Mouse (Mus musculus): ENCODE results near the gene Slc6a4. TPM values are rescaled to one million over a fixed set of nuclear protein-coding genes. Genes with fewer than 3 reads are reported as not detected.

Gene Slc6a4
- 6.0 and 6.8 TPM in 2 replicates for polyA plus RNA-seq (2012; rRNA removed)

GRCm38 (mm10) chr11:76997916-76998704, at the start of gene Slc6a4:
Slc6a4 (plus strand) TSS chr11:76998603.

GRCm38 (mm10) chr11:77078273-77079134, 80.1 kb downstream of the Slc6a4 start, which contains the start of gene Nsrp1:
Nsrp1 (minus strand) TSS chr11:77078435.

Other genes starting within 250 kb of the Slc6a4 start
- gene Gosr1, start 235.0 kb upstream of the Slc6a4 start, polyA plus RNA-seq (2012; rRNA removed) = 13.6 and 16.6 TPM in 2 replicates
- gene Cpd, start 151.6 kb upstream of the Slc6a4 start, polyA plus RNA-seq (2012; rRNA removed) = 40.9 and 56.5 TPM in 2 replicates
- not detected in 2 replicates for gene Tmigd1, start 96.4 kb upstream of the Slc6a4 start, polyA plus RNA-seq (2012; rRNA removed)
- gene Blmh, start 73.8 kb upstream of the Slc6a4 start, polyA plus RNA-seq (2012; rRNA removed) = 12.5 and 16.4 TPM in 2 replicates
- 0.70 and 0.84 TPM in 2 replicates for gene Nsrp1, start 79.8 kb downstream of the Slc6a4 start, polyA plus RNA-seq (2012; rRNA removed)
- gene Efcab5, start 190.4 kb downstream of the Slc6a4 start, polyA plus RNA-seq (2012; rRNA removed) = 0.06 and 0.16 TPM in 2 replicates
- 6.4 and 6.8 TPM in 2 replicates for gene Ssh2, start 217.7 kb downstream of the Slc6a4 start, polyA plus RNA-seq (2012; rRNA removed)